Mouse (Mus musculus) E14TG2a.4 (cell line): ENCODE data around the gene F2rl2.
A peak's percentile ranks its signal among the peaks of the same experiment; 100 is the strongest.

Source experiments
- H3K27me3 ChIP-seq: 2 replicates; pipeline ENCODE4 v1.6.1; 2014; ENCODE audit warnings: low read length, control low read depth; ENCODE audit not compliant: insufficient read depth
- H3K36me3 ChIP-seq: 2 replicates; pipeline ENCODE4 v1.6.1; 2014; ENCODE audit warnings: low read length, control low read depth; ENCODE audit not compliant: insufficient read depth
- H3K4me1 ChIP-seq: replicated peaks from 2 replicates; pipeline ENCODE4 v1.6.1; 2014; ENCODE audit warnings: low read depth, low read length, control low read depth
- H3K4me3 ChIP-seq: replicated peaks from 2 replicates; pipeline ENCODE4 v1.5.1; 2014; ENCODE audit warnings: mild to moderate bottlenecking, low read length
- H3K9me3 ChIP-seq: 2 replicates; pipeline ENCODE4 v1.6.1; 2014; ENCODE audit warnings: low read length, control low read depth
- CTCF ChIP-seq: conservative IDR thresholded peaks from 2 replicates; pipeline ENCODE4 v1.5.1; 2014; ENCODE audit warnings: low read length
- NANOG ChIP-seq: IDR thresholded peaks from 2 replicates; pipeline ENCODE4 v1.6.1; 2014; ENCODE audit warnings: borderline replicate concordance, low read length, mixed read lengths
- POU5F1 ChIP-seq: IDR thresholded peaks from 2 replicates; pipeline ENCODE4 v1.6.1; 2014; ENCODE audit warnings: low read length, borderline replicate concordance

The F2rl2 gene

DNA sequence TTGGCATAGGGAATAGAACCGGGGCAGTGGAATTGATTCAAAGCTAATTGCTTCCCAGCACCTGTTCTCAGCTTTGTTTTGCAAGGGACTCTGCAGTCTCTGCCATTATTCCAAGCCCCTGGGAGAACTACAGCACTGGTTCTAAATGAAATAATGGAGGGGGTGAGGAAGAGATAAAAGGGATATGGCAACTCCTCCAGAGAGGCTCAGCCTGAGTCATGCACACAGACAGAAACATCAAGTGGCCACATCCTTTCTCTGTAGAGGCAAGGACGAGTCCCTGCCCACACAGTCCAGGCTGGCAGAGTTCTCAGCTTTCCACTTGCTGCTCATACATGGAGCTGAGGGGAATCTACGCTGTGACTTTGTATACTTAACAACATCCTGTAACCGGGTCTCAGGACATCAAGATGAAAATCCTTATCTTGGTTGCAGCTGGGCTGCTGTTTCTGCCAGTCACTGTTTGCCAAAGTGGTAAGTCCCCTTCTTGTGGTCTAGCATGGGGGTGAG is at the start of gene F2rl2:
Gene F2rl2 (plus strand): TSS at position 200 of the 510 bp plus-strand sequence.
- Histone ChIP-seq H3K27me3 (no peaks in the 10 kb centered on the region), H3K9me3 (no peaks in the 10 kb centered on the region), H3K4me1 (peaks cover 9% of the 10 kb centered on the region; the same call in 1 of the 2 replicates), H3K4me3 (peak within 1 kb of the TSS; percentile 54), H3K36me3 (no peaks in the 10 kb centered on the region)
- no peak for TF ChIP-seq POU5F1
- no peak for TF ChIP-seq CTCF
- TF ChIP-seq NANOG: no peak

DNA sequence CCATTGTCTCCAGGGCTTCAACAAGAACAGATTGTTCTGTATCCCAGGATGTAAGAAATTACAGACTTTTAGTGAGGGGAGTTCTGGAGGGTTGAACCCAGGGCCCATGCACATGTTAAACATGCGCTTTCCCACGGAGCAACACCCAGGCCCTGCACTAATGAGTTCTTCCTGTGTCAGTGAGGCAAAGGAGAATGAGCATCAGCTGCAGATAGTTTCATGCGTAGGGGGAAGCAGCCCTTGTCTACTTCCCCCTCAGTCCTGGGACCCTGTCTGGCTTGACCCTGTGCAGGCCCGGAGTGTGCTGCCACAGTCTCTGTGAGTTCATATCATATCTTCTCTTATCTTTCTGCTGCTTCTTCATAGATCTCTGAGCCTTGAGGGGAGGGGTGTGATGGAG is 49.4 kb upstream of the F2rl2 start:
- no peak for TF ChIP-seq NANOG
- TF ChIP-seq CTCF: no peak
- TF ChIP-seq POU5F1: no peak
- H3K4me3 ChIP-seq: no peak overlapping the region
- H3K27me3 ChIP-seq: no peaks in the 10 kb centered on the region
- H3K36me3 ChIP-seq: no peaks in the 10 kb centered on the region; the same call in 1 of the 2 replicates
- H3K9me3 ChIP-seq: no peaks in the 10 kb centered on the region
- H3K4me1 ChIP-seq: peaks cover 2% of the 10 kb centered on the region; the same call in 1 of the 2 replicates

DNA sequence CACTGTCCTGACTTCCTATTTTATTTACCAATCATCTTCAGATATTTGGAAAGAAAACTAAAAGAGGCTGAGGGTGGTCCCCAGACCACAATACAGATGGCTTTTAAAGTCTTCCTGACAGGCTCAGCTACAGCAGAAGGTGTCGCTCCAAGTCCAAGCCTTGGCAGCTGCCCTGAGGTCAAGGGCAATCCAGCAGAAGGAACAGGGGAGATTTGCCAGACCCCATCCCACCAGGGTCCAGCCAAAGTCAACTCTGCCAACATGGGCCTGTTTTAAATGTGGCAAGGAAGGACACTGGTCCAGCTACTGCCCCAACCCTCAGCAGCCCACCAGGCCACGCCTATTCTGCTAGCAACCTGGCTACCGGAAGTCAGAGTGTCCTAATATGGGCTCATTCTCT is 46.7 kb upstream of the F2rl2 start:
- Histone ChIP-seq H3K4me1 (peaks cover 10% of the 10 kb centered on the region), H3K9me3 (no peaks in the 10 kb centered on the region; the same call in 1 of the 2 replicates), H3K27me3 (no peaks in the 10 kb centered on the region), H3K36me3 (no peaks in the 10 kb centered on the region; the same call in 1 of the 2 replicates), H3K4me3 (no peak overlapping the region)
- TF ChIP-seq NANOG (no peak), POU5F1 (no peak), CTCF (no peak)

DNA sequence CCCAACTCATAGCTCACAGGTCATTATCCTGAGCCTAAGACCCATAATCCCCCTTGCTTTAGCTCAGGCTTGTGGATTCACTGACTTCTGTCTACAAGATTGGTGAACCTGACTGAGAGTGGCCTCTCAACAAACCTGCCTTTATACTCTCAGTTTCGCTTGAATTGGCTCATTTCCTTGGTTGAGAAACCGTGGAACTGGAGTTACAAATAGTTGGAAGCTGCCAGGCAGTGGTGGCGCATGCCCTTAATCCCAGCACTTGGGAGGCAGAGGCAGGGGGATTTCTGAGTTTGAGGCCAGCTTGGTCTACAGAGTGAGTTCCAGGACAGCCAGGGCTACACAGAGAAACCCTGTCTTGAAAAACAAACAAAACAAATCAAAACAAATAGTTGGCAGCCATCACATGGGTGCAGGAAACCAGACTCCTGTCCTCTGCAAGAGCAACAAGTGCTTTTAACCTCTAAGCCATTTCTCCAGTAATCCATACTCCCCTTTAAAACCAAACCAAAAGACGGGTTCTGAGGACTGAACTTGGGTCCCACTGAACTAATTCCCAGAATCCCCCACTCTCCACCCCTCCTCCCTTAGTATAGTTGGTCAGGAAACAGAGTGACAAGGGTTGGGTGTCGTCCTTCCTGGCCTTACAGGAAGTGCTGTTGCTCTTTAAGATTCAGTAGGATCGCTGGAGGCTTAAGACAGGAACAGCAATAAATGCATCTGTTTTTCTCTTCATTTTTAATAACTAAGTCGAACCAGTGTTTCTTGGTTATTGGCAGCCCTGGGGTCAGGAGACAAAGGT is 44.6 kb upstream of the F2rl2 start:
- TF ChIP-seq NANOG (no peak), POU5F1 (no peak), CTCF (no peak)
- peaks cover 28% of the 10 kb centered on the region for H3K4me1 ChIP-seq
- no peaks in the 10 kb centered on the region; the same call in 1 of the 2 replicates for H3K9me3 ChIP-seq
- no peaks in the 10 kb centered on the region for H3K27me3 ChIP-seq
- no peak overlapping the region for H3K4me3 ChIP-seq
- H3K36me3 ChIP-seq: no peaks in the 10 kb centered on the region

DNA sequence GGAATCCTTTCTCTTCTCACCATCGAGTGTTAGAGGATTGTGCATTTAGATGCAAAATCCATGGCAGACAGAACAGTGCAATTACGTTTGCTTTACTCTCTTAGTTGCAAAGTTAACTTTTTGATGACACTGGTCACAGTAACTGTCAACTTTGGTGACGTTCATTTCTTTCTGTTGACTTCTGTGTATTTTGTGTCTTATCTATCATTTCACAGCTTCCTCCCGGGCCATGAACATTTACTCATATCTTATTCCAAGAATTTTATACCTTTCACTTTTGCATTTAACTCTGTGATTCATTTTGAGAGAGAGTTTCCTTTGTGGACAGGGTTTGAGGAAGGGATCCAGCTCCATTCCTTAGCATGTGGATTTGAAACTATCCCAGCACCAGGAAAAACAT is 43.0 kb upstream of the F2rl2 start:
- Histone ChIP-seq H3K4me3 (no peak overlapping the region), H3K4me1 (peaks cover 44% of the 10 kb centered on the region), H3K9me3 (no peaks in the 10 kb centered on the region; the same call in 1 of the 2 replicates), H3K27me3 (no peaks in the 10 kb centered on the region), H3K36me3 (no peaks in the 10 kb centered on the region)
- TF ChIP-seq CTCF (no peak), POU5F1 (no peak), NANOG (no peak)

DNA sequence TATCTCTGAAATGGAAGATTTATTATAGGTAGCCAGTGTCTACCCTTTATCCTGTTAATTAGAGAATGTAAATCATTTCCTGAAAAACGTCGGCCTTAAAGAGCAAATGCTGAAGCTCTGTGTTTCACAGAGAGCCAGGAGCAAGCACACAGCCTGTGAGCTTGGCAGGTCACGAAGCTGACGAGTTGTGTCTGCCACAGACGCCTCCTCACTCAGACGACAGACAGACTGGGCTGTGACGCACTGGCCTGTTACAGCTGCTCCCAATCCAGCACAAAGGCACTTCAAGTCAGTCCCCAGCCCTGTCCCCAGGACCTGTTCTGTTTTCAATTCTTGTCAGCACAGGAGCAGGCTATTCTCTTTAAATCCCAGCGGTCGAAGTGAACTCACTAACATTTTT is 41.4 kb upstream of the F2rl2 start:
- no peaks in the 10 kb centered on the region; the same call in none of the 2 replicates for H3K9me3 ChIP-seq
- peaks cover 3% of the 10 kb centered on the region; the same call in 1 of the 2 replicates for H3K36me3 ChIP-seq
- peaks cover 53% of the 10 kb centered on the region for H3K4me1 ChIP-seq
- H3K4me3 ChIP-seq: no peak overlapping the region
- no peaks in the 10 kb centered on the region for H3K27me3 ChIP-seq
- TF ChIP-seq CTCF (no peak), NANOG (no peak), POU5F1 (no peak)

DNA sequence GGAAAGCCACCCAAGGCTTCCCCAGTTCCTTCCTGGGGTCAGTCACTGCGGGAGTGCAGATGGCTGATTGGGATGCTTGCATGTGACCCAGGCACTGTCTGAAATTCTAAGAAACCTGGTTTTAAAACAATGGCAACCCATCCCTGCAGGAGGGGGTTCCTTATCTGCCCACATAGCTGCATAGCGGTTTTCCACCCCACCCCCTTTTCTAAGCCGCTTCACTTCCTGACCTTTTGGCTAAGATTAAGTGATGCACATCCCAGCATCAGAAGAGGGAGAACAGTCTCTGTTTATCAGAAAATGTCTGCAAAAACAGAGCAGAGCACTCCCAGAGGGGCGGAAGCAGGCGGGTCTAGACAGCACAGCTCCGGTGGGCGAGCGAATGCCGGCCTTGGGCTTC is 39.5 kb upstream of the F2rl2 start:
- H3K4me3 ChIP-seq: peak overlapping the region; percentile 11; the same call in 1 of the 2 replicates

DNA sequence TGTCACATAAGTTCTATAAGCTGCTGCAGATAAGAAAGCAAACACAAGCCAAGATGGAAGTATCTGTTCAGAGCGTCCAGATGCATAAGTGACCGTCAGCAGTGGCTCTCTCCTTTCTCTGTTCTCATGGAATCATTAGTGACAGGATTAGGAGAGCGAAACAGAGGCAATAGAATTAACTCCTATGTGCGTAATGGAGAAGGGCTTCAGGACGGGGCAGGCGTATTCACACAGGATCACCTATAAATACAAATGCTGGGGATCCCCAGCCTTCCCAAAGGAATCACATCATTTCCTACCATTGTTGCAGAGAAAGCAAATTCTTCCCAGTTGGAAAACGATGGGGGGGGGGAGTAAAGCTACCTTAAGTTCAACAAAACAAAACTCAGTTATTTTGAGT is 37.2 kb upstream of the F2rl2 start:
- H3K9me3 ChIP-seq: peaks cover 6% of the 10 kb centered on the region
- no peak for TF ChIP-seq CTCF
- TF ChIP-seq POU5F1: no peak
- no peak for TF ChIP-seq NANOG

More for the DNA sequence above, 39.5 kb upstream of the F2rl2 start:
- Histone ChIP-seq H3K36me3 (peaks cover 7% of the 10 kb centered on the region; the same call in 1 of the 2 replicates), H3K27me3 (no peaks in the 10 kb centered on the region), H3K9me3 (peaks cover 3% of the 10 kb centered on the region), H3K4me1 (peaks cover 60% of the 10 kb centered on the region)
- TF ChIP-seq CTCF (no peak), POU5F1 (0 out of 2 replicates have a peak, but pooled peaks have one; percentile 9), NANOG (peak; percentile 70)

DNA sequence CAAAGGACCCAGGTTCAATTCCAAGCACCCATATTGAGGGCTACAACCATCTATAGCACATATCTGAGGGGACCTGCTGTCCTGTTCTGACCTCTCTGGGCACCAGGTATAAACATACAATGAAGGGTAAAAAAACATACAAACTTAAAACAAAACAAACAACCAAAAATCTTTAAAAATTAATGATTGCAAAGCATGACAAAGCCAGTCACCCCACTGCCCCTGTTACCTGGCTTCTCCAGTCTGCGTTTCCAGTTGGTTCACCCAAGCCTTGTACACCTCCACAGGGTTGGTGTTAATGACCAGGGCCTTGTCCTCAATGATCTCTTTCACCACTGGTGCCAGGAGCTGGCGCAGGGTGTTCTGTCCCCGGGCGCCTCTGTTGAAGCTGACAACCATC is 32.8 kb upstream of the F2rl2 start:
- H3K27me3 ChIP-seq: no peaks in the 10 kb centered on the region
- H3K36me3 ChIP-seq: peaks cover 7% of the 10 kb centered on the region; the same call in 1 of the 2 replicates
- peaks cover 25% of the 10 kb centered on the region for H3K4me1 ChIP-seq
- peaks cover 6% of the 10 kb centered on the region for H3K9me3 ChIP-seq
- TF ChIP-seq NANOG (no peak), CTCF (no peak), POU5F1 (no peak)
- H3K4me3 ChIP-seq: no peak overlapping the region

More for the DNA sequence above, 37.2 kb upstream of the F2rl2 start:
- H3K4me3 ChIP-seq: no peak overlapping the region
- peaks cover 7% of the 10 kb centered on the region; the same call in 1 of the 2 replicates for H3K36me3 ChIP-seq
- peaks cover 55% of the 10 kb centered on the region for H3K4me1 ChIP-seq
- no peaks in the 10 kb centered on the region for H3K27me3 ChIP-seq
